Mouse (Mus musculus) bone marrow macrophage, adult 2 months (primary cell): ENCODE data around the gene Tmem109.

Experiments
- CTCF ChIP-seq: IDR thresholded peaks from 2 replicates; pipeline ENCODE4 v1.5.1; 2012; ENCODE audit warnings: low read depth, mild to moderate bottlenecking, low read length, moderate library complexity
- POLR2A ChIP-seq: IDR thresholded peaks from 2 replicates; pipeline ENCODE4 v1.6.1; 2012; ENCODE audit warnings: mild to moderate bottlenecking, low read depth, low read length, borderline replicate concordance

GRCm38 (mm10) chr19:10828321-10828720 lies 53.5 kb downstream of the Tmem109 start:
- no peak for TF ChIP-seq POLR2A
- no peak for TF ChIP-seq CTCF
